Mouse (Mus musculus) heart, embryonic 15.5 days (tissue): Measurements from ENCODE around the gene Slc25a30. TPM values are rescaled to one million over a fixed set of nuclear protein-coding genes. Genes with fewer than 3 reads are reported as not detected.

Source experiments
- polyA plus RNA-seq: library from polyadenylated mRNA; unstranded; fragments of >200 nt; fragmentation: Nextera tagmentation; extraction: Ambion mirVana; gene quantifications from 2 replicates; pipeline ENCODE4 v1.2.1, GENCODE M21; 2015

The Slc25a30 gene
- polyA plus RNA-seq, 1 experiment from 2014 or later, result 5.8 TPM

Other genes with a start within 250 kb of the Slc25a30 start
- gene Spert, start 193.9 kb downstream of the Slc25a30 start, polyA plus RNA-seq, result not detected in 2 replicates
- gene Erich6b, start 144.8 kb downstream of the Slc25a30 start, polyA plus RNA-seq, result not detected in 2 replicates
- 11.8 and 14.3 TPM in 2 replicates for gene Cog3, start 32.5 kb downstream of the Slc25a30 start, polyA plus RNA-seq
- 751 and 926 TPM in 2 replicates for gene Tpt1, start 58.1 kb upstream of the Slc25a30 start, polyA plus RNA-seq
- gene Kctd4, start 168.0 kb upstream of the Slc25a30 start, polyA plus RNA-seq, result 0.15 and 0.30 TPM in 2 replicates
- gene Gtf2f2, start 223.8 kb upstream of the Slc25a30 start, polyA plus RNA-seq, result 23.3 and 23.7 TPM in 2 replicates